Mouse (Mus musculus): ENCODE data around the gene Desi1. TPM values are rescaled to one million over a fixed set of nuclear protein-coding genes. Genes with fewer than 3 reads are reported as not detected.

Desi1 gene
- polyA plus RNA-seq (2015; fragmentation: Nextera tagmentation; extraction: Ambion mirVana), result 36.7 and 38.4 TPM in 2 replicates

GRCm38 (mm10) chr15:82033762-82034161 lies at the start of gene Desi1:
Gene Desi1 (minus strand): TSS chr15:82033862.
- no peak within 1 kb of the TSS for H3K27ac ChIP-seq
- no peaks in the 10 kb centered on the region for H3K9me3 ChIP-seq (replicated peaks)
- no peak within 1 kb of the TSS for H3K9ac ChIP-seq

DNA sequence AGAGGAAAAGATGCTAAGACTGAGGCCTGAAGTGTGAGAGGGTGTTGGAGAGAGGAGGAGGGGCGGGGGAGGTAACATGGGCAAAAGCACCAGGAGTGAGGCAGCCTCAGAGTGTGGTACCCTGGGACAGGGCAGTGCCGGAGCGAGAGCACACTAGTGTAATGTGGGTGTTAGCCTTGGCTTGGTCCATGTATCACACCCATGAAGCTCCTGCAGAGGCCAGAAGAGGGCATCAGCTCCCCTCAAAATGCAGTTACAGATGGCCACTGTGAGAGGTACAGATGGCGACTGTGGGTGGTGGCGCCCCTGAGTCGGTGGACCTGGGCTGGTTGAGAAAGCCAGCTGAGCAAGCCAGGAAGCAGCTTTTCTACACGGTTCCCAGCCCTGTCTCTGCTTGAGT lies 47.5 kb upstream of the Desi1 start:
- H3K4me1 ChIP-seq, result no peaks in the 10 kb centered on the region
- H3K9me3 ChIP-seq (replicated peaks), result no peaks in the 10 kb centered on the region
- no peaks in the 10 kb centered on the region for H3K36me3 ChIP-seq (ENCODE audit: poor library complexity, severe bottlenecking)
- WGBS, result 33% methylated on average over 7 of the region's 7 CpGs
- H3K4me2 ChIP-seq, result no peak overlapping the region
- H3K4me3 ChIP-seq, result no peak overlapping the region
- ATAC-seq, result no peak
- no peak overlapping the region for H3K27ac ChIP-seq
- H3K27me3 ChIP-seq, result no peaks in the 10 kb centered on the region
- no peak overlapping the region for H3K9ac ChIP-seq

More at GRCm38 (mm10) chr15:82033762-82034161, at the start of gene Desi1:
- Histone ChIP-seq H3K4me1 (no peaks in the 10 kb centered on the region), H3K27me3 (no peaks in the 10 kb centered on the region), H3K36me3 (ENCODE audit: poor library complexity, severe bottlenecking) (peaks cover 93% of the 10 kb centered on the region), H3K4me2 (no peak within 1 kb of the TSS), H3K4me3 (no peak within 1 kb of the TSS)
- ATAC-seq, result no peak
- WGBS, result 97% methylated on average over 4 of the region's 4 CpGs

DNA sequence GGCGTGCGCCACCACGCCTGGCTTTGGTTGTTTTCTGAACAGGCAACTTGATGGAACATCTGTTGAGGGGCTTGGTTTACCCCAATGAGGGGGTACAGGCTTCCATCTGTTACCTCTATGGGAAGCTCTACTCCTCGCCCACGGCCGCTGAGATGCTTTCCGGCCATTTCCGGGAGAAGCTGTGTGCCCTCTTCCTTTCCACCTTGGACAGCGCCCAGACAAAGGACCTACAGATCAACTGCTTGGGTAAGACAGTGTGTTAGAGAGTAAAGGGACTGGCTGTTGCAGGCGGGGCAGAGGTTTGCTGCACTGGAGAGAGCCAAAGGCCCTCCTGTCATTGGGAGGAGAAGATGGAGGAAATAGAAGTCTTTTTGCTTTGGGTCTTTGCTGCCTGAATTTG lies 46.2 kb upstream of the Desi1 start:
- Histone ChIP-seq H3K4me1 (no peaks in the 10 kb centered on the region), H3K9ac (no peak overlapping the region), H3K36me3 (ENCODE audit: poor library complexity, severe bottlenecking) (no peaks in the 10 kb centered on the region), H3K9me3 (replicated peaks) (no peaks in the 10 kb centered on the region), H3K27me3 (no peaks in the 10 kb centered on the region), H3K4me3 (no peak overlapping the region), H3K27ac (no peak overlapping the region), H3K4me2 (no peak overlapping the region)
- no peak for ATAC-seq
- 69% methylated on average over 10 of the region's 10 CpGs for WGBS

DNA sequence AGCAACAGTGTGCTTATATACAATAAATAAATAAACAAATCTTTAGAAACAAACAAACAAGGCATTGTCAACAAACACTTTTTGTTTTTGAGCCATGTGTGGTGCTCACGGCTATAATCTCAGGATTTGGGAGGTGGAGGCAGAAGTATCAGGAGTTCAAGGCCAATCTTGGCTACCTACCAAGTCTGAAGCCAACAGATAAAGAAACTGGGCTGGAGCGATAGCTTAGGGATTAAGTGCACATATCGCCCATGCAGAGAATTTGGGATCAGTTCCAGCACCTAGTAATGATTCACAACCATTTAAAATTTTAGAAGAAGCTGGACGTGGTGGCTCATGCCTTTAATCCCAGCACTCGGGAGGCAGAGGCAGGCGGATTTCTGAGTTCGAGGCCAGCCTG lies 39.8 kb upstream of the Desi1 start:
- H3K27ac ChIP-seq, result no peak overlapping the region
- no peak overlapping the region for H3K9ac ChIP-seq
- H3K4me2 ChIP-seq, result no peak overlapping the region
- no peak overlapping the region for H3K4me3 ChIP-seq
- peaks cover 35% of the 10 kb centered on the region for H3K27me3 ChIP-seq
- H3K36me3 ChIP-seq (ENCODE audit: poor library complexity, severe bottlenecking), result no peaks in the 10 kb centered on the region
- 0 out of 2 replicates have a peak, but pooled peaks cover 3% of the 10 kb centered on the region for H3K9me3 ChIP-seq (replicated peaks)
- no peak for ATAC-seq
- peaks cover 4% of the 10 kb centered on the region for H3K4me1 ChIP-seq
- 86% methylated on average over 7 of the region's 7 CpGs for WGBS

GRCm38 (mm10) chr15:82071816-82072469 lies 38.3 kb upstream of the Desi1 start:
- H3K4me3 ChIP-seq, result no peak overlapping the region
- no peaks in the 10 kb centered on the region for H3K36me3 ChIP-seq (ENCODE audit: poor library complexity, severe bottlenecking)
- H3K4me1 ChIP-seq, result peaks cover 4% of the 10 kb centered on the region
- no peak overlapping the region for H3K27ac ChIP-seq
- no peak overlapping the region for H3K4me2 ChIP-seq
- H3K9ac ChIP-seq, result no peak overlapping the region
- no peak for ATAC-seq
- 93% methylated on average over 26 of the region's 26 CpGs for WGBS
- H3K27me3 ChIP-seq, result peaks cover 45% of the 10 kb centered on the region
- 0 out of 2 replicates have a peak, but pooled peaks cover 3% of the 10 kb centered on the region for H3K9me3 ChIP-seq (replicated peaks)

- no peak for ATAC-seq
Measured at GRCm38 (mm10) chr15:82069898-82070297, 36.2 kb upstream of the Desi1 start, which contains the start of gene Mei1. Gene Mei1 (plus strand): TSS chr15:82069996.

GRCm38 (mm10) chr15:82065511-82065910 lies 31.8 kb upstream of the Desi1 start:
- H3K4me1 ChIP-seq, result peaks cover 4% of the 10 kb centered on the region
- H3K27ac ChIP-seq, result no peak overlapping the region
- no peak overlapping the region for H3K4me2 ChIP-seq
- ATAC-seq, result no peak
- no peak overlapping the region for H3K4me3 ChIP-seq
- H3K9ac ChIP-seq, result no peak overlapping the region
- 19% methylated on average over 7 of the region's 7 CpGs for WGBS
- no peaks in the 10 kb centered on the region for H3K36me3 ChIP-seq (ENCODE audit: poor library complexity, severe bottlenecking)
- 0 out of 2 replicates have a peak, but pooled peaks cover 3% of the 10 kb centered on the region for H3K9me3 ChIP-seq (replicated peaks)
- peaks cover 47% of the 10 kb centered on the region for H3K27me3 ChIP-seq

More at GRCm38 (mm10) chr15:82069898-82070297, 36.2 kb upstream of the Desi1 start, which contains the start of gene Mei1:
- H3K9ac ChIP-seq, result no peak within 1 kb of the TSS
- no peaks in the 10 kb centered on the region for H3K36me3 ChIP-seq (ENCODE audit: poor library complexity, severe bottlenecking)
- peak within 1 kb of the TSS; percentile 47 for H3K4me2 ChIP-seq
- H3K4me1 ChIP-seq, result peaks cover 4% of the 10 kb centered on the region
- WGBS, result 28% methylated on average over 40 of the region's 40 CpGs
- 0 out of 2 replicates have a peak, but pooled peaks cover 3% of the 10 kb centered on the region for H3K9me3 ChIP-seq (replicated peaks)
- no peak within 1 kb of the TSS for H3K27ac ChIP-seq
- peak within 1 kb of the TSS; percentile 17; the same call in 1 of the 2 replicates for H3K4me3 ChIP-seq
- peaks cover 48% of the 10 kb centered on the region for H3K27me3 ChIP-seq

- no peak overlapping the region for H3K9ac ChIP-seq
- H3K36me3 ChIP-seq (ENCODE audit: poor library complexity, severe bottlenecking), result no peaks in the 10 kb centered on the region
- no peaks in the 10 kb centered on the region for H3K9me3 ChIP-seq (replicated peaks)
- no peak overlapping the region for H3K27ac ChIP-seq
- 65% methylated on average over 14 of the region's 14 CpGs for WGBS
- H3K4me2 ChIP-seq, result no peak overlapping the region
- no peak overlapping the region for H3K4me3 ChIP-seq
- ATAC-seq, result no peak
- H3K4me1 ChIP-seq, result no peaks in the 10 kb centered on the region
- peaks cover 31% of the 10 kb centered on the region for H3K27me3 ChIP-seq
Measured at GRCm38 (mm10) chr15:82063909-82064308, 30.2 kb upstream of the Desi1 start.

DNA sequence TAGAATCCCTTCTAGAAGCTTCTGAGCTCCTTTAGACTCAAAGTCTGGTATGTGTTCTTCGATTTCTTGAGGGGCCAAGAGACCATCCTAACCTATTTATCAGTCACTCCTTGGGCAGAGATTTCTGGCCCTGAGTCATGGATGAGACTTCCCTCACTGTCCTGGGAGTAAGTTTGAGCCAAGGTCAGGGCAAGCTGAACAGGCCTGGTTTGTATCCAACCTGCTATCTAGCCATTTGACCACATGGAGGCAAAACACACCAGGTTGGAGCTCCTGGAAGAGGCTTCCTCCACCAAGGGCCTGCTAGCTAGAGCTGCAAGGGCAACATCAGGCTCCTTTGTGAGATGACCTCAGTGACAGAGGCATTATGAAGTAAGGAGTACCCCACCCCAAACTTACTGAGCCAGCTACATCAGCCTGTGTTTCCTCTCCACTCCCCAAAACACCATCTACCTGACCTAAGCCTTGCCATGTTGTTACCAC lies 25.1 kb upstream of the Desi1 start, which contains the start of gene 4930407I10Rik:
Gene 4930407I10Rik (plus strand): TSS at position 433 of the 483 bp plus-strand sequence.
- H3K27ac ChIP-seq, result no peak within 1 kb of the TSS
- no peaks in the 10 kb centered on the region for H3K9me3 ChIP-seq (replicated peaks)
- H3K27me3 ChIP-seq, result peaks cover 4% of the 10 kb centered on the region
- H3K4me2 ChIP-seq, result no peak within 1 kb of the TSS
- ATAC-seq, result no peak
- H3K9ac ChIP-seq, result no peak within 1 kb of the TSS
- no peak within 1 kb of the TSS for H3K4me3 ChIP-seq
- 84% methylated on average over 1 of the region's 1 CpGs for WGBS
- H3K4me1 ChIP-seq, result no peaks in the 10 kb centered on the region
- H3K36me3 ChIP-seq (ENCODE audit: poor library complexity, severe bottlenecking), result no peaks in the 10 kb centered on the region

DNA sequence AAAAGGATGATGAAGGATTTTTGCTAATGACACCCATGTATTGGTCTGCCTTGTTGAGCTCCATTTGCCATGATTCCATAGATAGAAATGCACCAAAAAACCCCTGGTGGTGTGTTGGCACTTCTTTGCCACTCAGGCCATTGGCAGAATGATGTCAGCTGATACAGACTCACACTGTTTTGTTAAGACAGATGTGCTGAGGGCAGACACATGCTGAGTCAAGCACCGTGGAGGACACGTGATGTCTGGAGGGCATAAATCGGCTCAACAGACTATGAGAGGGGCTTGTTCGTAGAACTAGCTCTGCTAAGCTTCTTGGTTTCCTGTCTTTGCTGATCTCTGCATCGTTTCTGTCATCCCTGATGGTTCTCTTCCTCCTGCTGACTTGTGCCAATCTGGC lies 18.9 kb upstream of the Desi1 start:
- WGBS, result 76% methylated on average over 5 of the region's 5 CpGs
- Histone ChIP-seq H3K27me3 (no peaks in the 10 kb centered on the region; the same call in 1 of the 2 replicates), H3K9ac (no peak overlapping the region), H3K36me3 (ENCODE audit: poor library complexity, severe bottlenecking) (no peaks in the 10 kb centered on the region), H3K27ac (no peak overlapping the region), H3K4me3 (no peak overlapping the region), H3K9me3 (replicated peaks) (no peaks in the 10 kb centered on the region), H3K4me1 (peaks cover 6% of the 10 kb centered on the region; the same call in 1 of the 2 replicates), H3K4me2 (no peak overlapping the region)
- no peak for ATAC-seq

GRCm38 (mm10) chr15:82047080-82047883 lies 13.6 kb upstream of the Desi1 start, which contains the start of gene Snu13:
Gene Snu13 (minus strand): TSS chr15:82047598.
- peaks cover 32% of the 10 kb centered on the region for H3K4me1 ChIP-seq
- peak within 1 kb of the TSS; percentile 88 for H3K27ac ChIP-seq
- H3K36me3 ChIP-seq (ENCODE audit: poor library complexity, severe bottlenecking), result peaks cover 17% of the 10 kb centered on the region
- peak; percentile 93 for ATAC-seq
- no peaks in the 10 kb centered on the region for H3K27me3 ChIP-seq
- H3K4me2 ChIP-seq, result peak within 1 kb of the TSS; percentile 98
- H3K9me3 ChIP-seq (replicated peaks), result no peaks in the 10 kb centered on the region
- H3K4me3 ChIP-seq, result peak within 1 kb of the TSS; percentile 100
- peak within 1 kb of the TSS; percentile 97 for H3K9ac ChIP-seq
- WGBS, result under 1% methylated on average over 72 of the region's 74 CpGs
